Mouse (Mus musculus): ENCODE measurements at regions not wholly inside any gene's neighbourhood (a gene's known extent, or its start where the extent isn't known, plus 50 kb on each side); places are given as distances from the start of the nearest gene placed in this dataset.

DNA sequence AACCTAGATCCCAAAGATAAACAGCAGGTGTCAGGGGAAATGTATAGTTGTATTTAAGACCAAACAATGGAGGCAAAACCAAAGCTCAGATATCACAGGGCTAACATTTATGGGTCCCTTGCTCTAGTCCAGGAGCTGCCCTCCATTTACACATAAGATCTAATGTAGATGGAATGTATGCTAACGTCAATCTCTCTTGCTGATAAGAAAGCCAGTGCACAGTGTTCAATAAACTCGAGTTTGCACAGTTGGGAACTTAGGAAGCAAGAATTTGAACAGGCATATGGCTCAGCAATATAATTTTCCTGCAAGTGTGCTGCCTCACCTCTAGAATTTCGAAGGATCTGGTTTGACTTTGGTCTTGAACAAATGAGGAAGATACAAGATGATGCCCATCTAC, 620.9 kb upstream of the Tenm4 start:
- no peak overlapping the region for H3K4me3 ChIP-seq (ENCODE audit: low read depth, low read length)
- ATAC-seq (ENCODE audit: insufficient number of reproducible peaks, insufficient read depth, low FRiP score, low read depth): 0 out of 2 replicates have a peak, but pooled peaks have one; percentile 56
- no peak overlapping the region for H3K4me2 ChIP-seq (replicated peaks; ENCODE audit: low read depth, low read length)
- H3K27me3 ChIP-seq (ENCODE audit: control insufficient read depth, insufficient read depth, low read length): no peaks in the 10 kb centered on the region
- no peak overlapping the region for H3K9ac ChIP-seq (replicated peaks; ENCODE audit: low read depth, low read length)
- H3K4me1 ChIP-seq (ENCODE audit: control insufficient read depth, insufficient read depth, low read length): no peaks in the 10 kb centered on the region
- 37% methylated on average over 3 of the region's 3 CpGs for WGBS
- H3K27ac ChIP-seq (ENCODE audit: low read length): no peak overlapping the region
- H3K36me3 ChIP-seq (ENCODE audit: control insufficient read depth, insufficient read depth, low read length): no peaks in the 10 kb centered on the region
- no peaks in the 10 kb centered on the region for H3K9me3 ChIP-seq (ENCODE audit: control insufficient read depth, low read depth, low read length)

DNA sequence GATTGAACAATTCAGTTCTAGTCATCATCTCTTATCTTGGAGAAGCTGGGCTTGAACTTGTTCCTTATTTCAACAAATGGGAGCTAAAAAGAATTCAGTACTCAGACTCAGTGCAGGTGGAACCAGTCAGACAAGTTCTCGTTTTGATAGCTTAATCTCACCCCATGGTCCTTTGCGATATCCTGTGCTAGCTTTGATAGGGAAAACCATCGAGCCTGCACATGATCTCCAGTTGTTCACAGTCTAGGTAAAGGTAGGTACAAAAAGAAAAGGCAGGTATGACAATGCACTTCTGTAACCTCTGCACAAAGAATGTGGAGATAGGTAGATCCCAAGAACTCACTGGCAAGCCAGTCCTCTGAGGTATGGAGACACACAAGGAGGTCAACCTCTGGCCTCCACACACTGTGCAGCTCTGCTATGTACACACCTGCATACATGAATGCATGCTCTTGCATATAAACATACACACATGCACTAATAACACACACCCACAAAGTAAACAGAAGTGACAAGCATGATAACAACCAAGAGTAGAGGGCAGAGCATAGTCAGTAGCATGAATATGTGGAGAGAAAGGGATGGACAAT, 619.2 kb upstream of the Tenm4 start:
- no peaks in the 10 kb centered on the region for H3K27me3 ChIP-seq (ENCODE audit: control insufficient read depth, insufficient read depth, low read length)
- WGBS: 41% methylated on average over 3 of the region's 3 CpGs
- H3K4me1 ChIP-seq (ENCODE audit: control insufficient read depth, insufficient read depth, low read length): no peaks in the 10 kb centered on the region
- H3K27ac ChIP-seq (ENCODE audit: low read length): no peak overlapping the region
- ATAC-seq (ENCODE audit: insufficient number of reproducible peaks, insufficient read depth, low FRiP score, low read depth): peak; percentile 89
- H3K36me3 ChIP-seq (ENCODE audit: control insufficient read depth, insufficient read depth, low read length): no peaks in the 10 kb centered on the region
- no peak overlapping the region for H3K9ac ChIP-seq (replicated peaks; ENCODE audit: low read depth, low read length)
- H3K9me3 ChIP-seq (ENCODE audit: control insufficient read depth, low read depth, low read length): no peaks in the 10 kb centered on the region
- no peak overlapping the region for H3K4me2 ChIP-seq (replicated peaks; ENCODE audit: low read depth, low read length)
- H3K4me3 ChIP-seq (ENCODE audit: low read depth, low read length): no peak overlapping the region

DNA sequence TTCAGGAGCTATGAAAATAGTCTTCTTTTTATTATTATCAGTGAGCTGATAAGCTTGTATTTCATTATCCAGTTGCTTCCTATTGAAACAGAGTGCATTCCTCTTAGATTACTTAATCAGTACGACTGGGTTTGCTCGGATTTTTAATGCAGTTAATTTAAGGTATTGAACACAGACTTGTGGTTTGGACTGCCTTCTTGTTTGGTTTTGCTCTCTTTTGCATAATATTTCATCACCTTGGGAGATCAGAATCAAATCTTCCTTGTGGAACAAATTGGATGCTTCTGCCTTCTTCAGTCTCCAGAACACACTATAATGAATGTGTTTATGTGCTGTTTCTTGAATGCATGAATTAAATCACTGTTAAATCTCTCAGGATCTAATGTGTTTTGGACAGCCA, 612.5 kb upstream of the Tenm4 start:
- H3K27me3 ChIP-seq (ENCODE audit: control insufficient read depth, insufficient read depth, low read length): no peaks in the 10 kb centered on the region
- no peaks in the 10 kb centered on the region for H3K36me3 ChIP-seq (ENCODE audit: control insufficient read depth, insufficient read depth, low read length)
- no peaks in the 10 kb centered on the region for H3K4me1 ChIP-seq (ENCODE audit: control insufficient read depth, insufficient read depth, low read length)
- no peak for ATAC-seq (ENCODE audit: insufficient number of reproducible peaks, insufficient read depth, low FRiP score, low read depth)
- no peak overlapping the region for H3K27ac ChIP-seq (ENCODE audit: low read length)
- no peak overlapping the region for H3K4me3 ChIP-seq (ENCODE audit: low read depth, low read length)
- 68% methylated on average over 2 of the region's 2 CpGs for WGBS
- H3K9me3 ChIP-seq (ENCODE audit: control insufficient read depth, low read depth, low read length): no peaks in the 10 kb centered on the region
- no peak overlapping the region for H3K4me2 ChIP-seq (replicated peaks; ENCODE audit: low read depth, low read length)
- H3K9ac ChIP-seq (replicated peaks; ENCODE audit: low read depth, low read length): no peak overlapping the region

DNA sequence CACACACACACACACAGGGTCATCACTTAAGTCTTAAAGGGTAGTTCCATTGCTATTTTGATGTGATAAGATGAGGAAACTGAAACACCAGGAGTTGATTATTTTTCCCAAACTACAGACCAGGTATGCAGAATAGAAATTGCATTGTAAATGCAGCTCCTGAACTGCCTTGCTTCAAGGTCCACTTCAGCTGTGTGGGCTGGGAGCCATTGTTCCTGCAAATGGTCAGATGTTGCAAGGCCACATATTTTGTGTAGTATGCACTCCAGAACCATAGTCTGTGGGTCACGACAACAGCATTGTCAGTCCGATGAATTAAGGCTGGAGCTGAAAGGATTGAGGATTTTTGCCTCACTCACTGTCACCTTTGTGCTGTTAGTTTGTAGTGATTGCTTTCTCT, 592.4 kb upstream of the Tenm4 start:
- Histone ChIP-seq H3K9me3 (ENCODE audit: control insufficient read depth, low read depth, low read length) (no peaks in the 10 kb centered on the region), H3K27me3 (ENCODE audit: control insufficient read depth, insufficient read depth, low read length) (no peaks in the 10 kb centered on the region), H3K4me3 (ENCODE audit: low read depth, low read length) (no peak overlapping the region), H3K36me3 (ENCODE audit: control insufficient read depth, insufficient read depth, low read length) (no peaks in the 10 kb centered on the region), H3K27ac (ENCODE audit: low read length) (no peak overlapping the region), H3K4me2 (replicated peaks; ENCODE audit: low read depth, low read length) (no peak overlapping the region), H3K4me1 (ENCODE audit: control insufficient read depth, insufficient read depth, low read length) (no peaks in the 10 kb centered on the region), H3K9ac (replicated peaks; ENCODE audit: low read depth, low read length) (no peak overlapping the region)
- no peak for ATAC-seq (ENCODE audit: insufficient number of reproducible peaks, insufficient read depth, low FRiP score, low read depth)
- whole genome bisulfite sequencing: 79% methylated on average over 2 of the region's 2 CpGs

DNA sequence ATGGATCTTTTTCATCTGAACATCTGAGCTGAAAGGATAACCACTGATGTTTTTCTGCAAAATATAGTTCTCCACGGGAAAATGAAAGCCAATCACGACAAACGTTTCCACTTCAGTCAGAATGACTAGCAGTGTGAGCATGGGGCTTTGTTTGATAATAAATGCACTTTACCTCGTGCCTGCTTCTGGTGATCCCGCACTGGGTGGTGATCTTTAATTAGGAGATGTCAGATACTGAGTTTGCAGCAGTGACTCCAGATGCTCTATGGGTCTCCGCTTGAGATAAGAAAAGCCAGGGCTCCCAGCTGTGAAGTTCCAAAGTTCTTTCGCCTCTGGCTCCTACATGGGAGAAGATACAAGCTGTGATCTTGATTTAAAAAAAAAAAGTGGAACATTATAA, 589.7 kb upstream of the Tenm4 start:
- Histone ChIP-seq H3K27me3 (ENCODE audit: control insufficient read depth, insufficient read depth, low read length) (no peaks in the 10 kb centered on the region), H3K4me3 (ENCODE audit: low read depth, low read length) (no peak overlapping the region), H3K36me3 (ENCODE audit: control insufficient read depth, insufficient read depth, low read length) (no peaks in the 10 kb centered on the region), H3K9ac (replicated peaks; ENCODE audit: low read depth, low read length) (no peak overlapping the region), H3K4me2 (replicated peaks; ENCODE audit: low read depth, low read length) (no peak overlapping the region), H3K27ac (ENCODE audit: low read length) (no peak overlapping the region), H3K4me1 (ENCODE audit: control insufficient read depth, insufficient read depth, low read length) (no peaks in the 10 kb centered on the region), H3K9me3 (ENCODE audit: control insufficient read depth, low read depth, low read length) (no peaks in the 10 kb centered on the region)
- WGBS: 69% methylated on average over 7 of the region's 7 CpGs
- no peak for ATAC-seq (ENCODE audit: insufficient number of reproducible peaks, insufficient read depth, low FRiP score, low read depth)

DNA sequence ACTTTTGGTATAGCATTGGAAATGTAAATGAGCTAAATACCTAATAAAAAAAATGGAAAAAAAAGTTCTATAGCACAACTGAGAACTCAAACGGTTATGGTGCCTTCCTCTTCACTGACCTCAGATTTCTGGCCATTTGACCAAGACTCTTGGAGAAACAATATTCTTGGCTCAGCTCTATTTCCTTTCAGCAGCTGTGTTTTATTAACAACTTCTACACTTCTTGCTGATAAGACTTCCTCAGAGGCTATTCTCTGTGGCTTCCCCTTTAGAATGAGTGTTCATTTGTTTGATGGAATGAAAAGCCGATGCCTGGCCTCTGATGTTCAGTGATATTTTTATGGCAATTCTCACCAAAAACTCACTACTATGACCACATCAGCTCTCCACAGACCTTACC, 572.7 kb upstream of the Tenm4 start:
- no peak overlapping the region for H3K27ac ChIP-seq (ENCODE audit: low read length)
- no peak overlapping the region for H3K4me2 ChIP-seq (replicated peaks; ENCODE audit: low read depth, low read length)
- 72% methylated on average over 2 of the region's 2 CpGs for WGBS
- no peak overlapping the region for H3K9ac ChIP-seq (replicated peaks; ENCODE audit: low read depth, low read length)
- no peaks in the 10 kb centered on the region for H3K4me1 ChIP-seq (ENCODE audit: control insufficient read depth, insufficient read depth, low read length)
- no peak for ATAC-seq (ENCODE audit: insufficient number of reproducible peaks, insufficient read depth, low FRiP score, low read depth)
- no peaks in the 10 kb centered on the region for H3K36me3 ChIP-seq (ENCODE audit: control insufficient read depth, insufficient read depth, low read length)
- H3K27me3 ChIP-seq (ENCODE audit: control insufficient read depth, insufficient read depth, low read length): no peaks in the 10 kb centered on the region
- H3K4me3 ChIP-seq (ENCODE audit: low read depth, low read length): no peak overlapping the region
- no peaks in the 10 kb centered on the region for H3K9me3 ChIP-seq (ENCODE audit: control insufficient read depth, low read depth, low read length)

DNA sequence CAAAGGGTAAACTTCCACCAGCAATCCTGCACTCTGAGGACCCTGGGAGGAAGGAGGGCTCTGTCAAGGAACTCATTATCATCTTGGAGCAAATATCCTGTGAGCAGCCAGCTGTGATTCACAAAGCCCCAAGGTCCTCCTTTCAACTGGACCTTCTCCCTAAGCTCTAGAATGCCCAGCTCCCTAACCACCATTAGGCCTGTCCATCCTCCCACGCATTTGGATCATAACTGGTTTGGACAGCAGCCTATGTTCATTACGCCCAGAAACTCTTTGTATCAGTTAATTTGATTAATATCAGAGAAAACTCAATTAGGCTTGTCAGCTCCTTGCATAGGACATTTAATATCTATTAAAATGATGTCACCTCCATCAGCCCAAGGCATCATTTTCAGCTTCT, 557.3 kb upstream of the Tenm4 start:
- ATAC-seq (ENCODE audit: insufficient number of reproducible peaks, insufficient read depth, low FRiP score, low read depth): no peak
- no peak overlapping the region for H3K9ac ChIP-seq (replicated peaks; ENCODE audit: low read depth, low read length)
- no peak overlapping the region for H3K27ac ChIP-seq (ENCODE audit: low read length)
- no peak overlapping the region for H3K4me3 ChIP-seq (ENCODE audit: low read depth, low read length)
- H3K36me3 ChIP-seq (ENCODE audit: control insufficient read depth, insufficient read depth, low read length): no peaks in the 10 kb centered on the region
- no peak overlapping the region for H3K4me2 ChIP-seq (replicated peaks; ENCODE audit: low read depth, low read length)
- WGBS: 88% methylated on average over 2 of the region's 2 CpGs
- no peaks in the 10 kb centered on the region for H3K27me3 ChIP-seq (ENCODE audit: control insufficient read depth, insufficient read depth, low read length)
- no peaks in the 10 kb centered on the region for H3K9me3 ChIP-seq (ENCODE audit: control insufficient read depth, low read depth, low read length)
- no peaks in the 10 kb centered on the region for H3K4me1 ChIP-seq (ENCODE audit: control insufficient read depth, insufficient read depth, low read length)

DNA sequence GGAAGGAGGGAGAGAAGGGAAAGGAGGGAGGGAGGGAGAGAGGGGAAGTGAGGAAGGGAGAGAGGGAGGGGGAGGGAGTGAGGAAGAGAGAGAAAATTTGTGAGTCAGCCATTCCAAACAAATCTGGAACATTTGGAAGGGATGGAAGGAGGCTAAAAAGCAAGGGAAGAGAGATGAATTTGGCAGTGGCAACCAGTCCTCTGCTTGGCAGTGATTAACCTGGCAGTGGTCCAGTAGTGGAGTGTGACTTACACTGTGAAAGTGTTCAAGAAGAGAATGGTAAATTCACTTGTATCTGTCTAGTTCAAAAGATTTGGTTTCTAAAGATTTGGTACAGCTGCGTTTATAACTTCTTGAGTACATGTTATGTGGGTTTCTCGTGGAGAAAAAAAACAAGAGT, 553.7 kb upstream of the Tenm4 start:
- Histone ChIP-seq H3K36me3 (ENCODE audit: control insufficient read depth, insufficient read depth, low read length) (no peaks in the 10 kb centered on the region), H3K4me3 (ENCODE audit: low read depth, low read length) (no peak overlapping the region), H3K9me3 (ENCODE audit: control insufficient read depth, low read depth, low read length) (no peaks in the 10 kb centered on the region), H3K27ac (ENCODE audit: low read length) (no peak overlapping the region), H3K4me2 (replicated peaks; ENCODE audit: low read depth, low read length) (no peak overlapping the region), H3K4me1 (ENCODE audit: control insufficient read depth, insufficient read depth, low read length) (no peaks in the 10 kb centered on the region), H3K9ac (replicated peaks; ENCODE audit: low read depth, low read length) (no peak overlapping the region), H3K27me3 (ENCODE audit: control insufficient read depth, insufficient read depth, low read length) (no peaks in the 10 kb centered on the region)
- ATAC-seq (ENCODE audit: insufficient number of reproducible peaks, insufficient read depth, low FRiP score, low read depth): no peak
- WGBS: 40% methylated on average over 2 of the region's 2 CpGs

DNA sequence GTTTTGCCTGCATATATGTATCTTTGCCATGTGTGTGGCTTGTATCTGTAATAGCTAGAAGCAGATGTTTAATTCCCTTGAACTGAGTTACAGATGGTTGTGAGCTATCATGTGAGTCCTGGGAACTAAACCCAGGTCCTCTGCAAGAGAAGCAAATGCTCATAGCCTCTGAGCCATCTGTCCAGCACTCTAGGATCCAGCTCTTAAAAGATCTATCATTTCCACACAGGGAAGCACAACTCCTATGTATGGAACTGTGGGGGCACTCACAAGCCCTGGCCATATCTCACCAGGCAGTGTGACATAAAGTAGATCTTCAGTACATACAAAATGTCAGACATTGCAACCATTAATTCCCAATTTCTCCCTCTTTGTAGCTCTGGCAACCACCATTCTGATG, 552.9 kb upstream of the Tenm4 start:
- Histone ChIP-seq H3K36me3 (ENCODE audit: control insufficient read depth, insufficient read depth, low read length) (no peaks in the 10 kb centered on the region), H3K9ac (replicated peaks; ENCODE audit: low read depth, low read length) (no peak overlapping the region), H3K4me2 (replicated peaks; ENCODE audit: low read depth, low read length) (no peak overlapping the region), H3K4me3 (ENCODE audit: low read depth, low read length) (no peak overlapping the region), H3K9me3 (ENCODE audit: control insufficient read depth, low read depth, low read length) (no peaks in the 10 kb centered on the region), H3K4me1 (ENCODE audit: control insufficient read depth, insufficient read depth, low read length) (no peaks in the 10 kb centered on the region), H3K27ac (ENCODE audit: low read length) (no peak overlapping the region), H3K27me3 (ENCODE audit: control insufficient read depth, insufficient read depth, low read length) (no peaks in the 10 kb centered on the region)
- ATAC-seq (ENCODE audit: insufficient number of reproducible peaks, insufficient read depth, low FRiP score, low read depth): no peak
